Mouse (Mus musculus) lung, postnatal 10 days (tissue): ENCODE measurements around the gene Rbbp9.
"Not testable (repeated sequence)": the region's sequence is repeated elsewhere in the genome, so short reads cannot be mapped to it uniquely, and the experiment has no call there.

Experiments
- DNase-seq: peaks from one replicate; pipeline ENCODE4 v3.0.0; 2021

Gene Rbbp9

DNA sequence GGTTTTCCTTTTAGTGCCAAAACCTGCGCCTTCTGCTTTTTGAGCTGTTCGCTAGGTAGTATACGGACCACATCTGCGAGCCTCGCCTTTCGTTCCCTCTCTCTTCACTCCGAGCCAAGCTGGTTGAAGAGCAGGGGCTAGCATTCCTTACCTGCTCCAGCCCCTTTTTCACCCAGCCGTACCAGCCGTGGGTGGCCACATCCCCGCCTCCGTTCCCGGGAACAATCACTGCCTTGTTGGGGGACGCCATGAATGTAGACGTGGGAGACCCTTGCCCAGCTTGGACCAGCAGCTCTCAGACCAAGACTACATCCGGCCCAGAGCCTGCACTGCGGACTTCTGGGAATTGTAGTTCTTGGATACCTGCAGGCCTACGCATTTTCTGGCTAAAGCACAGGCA is at the start of gene Rbbp9:
TSS of gene Rbbp9 (minus strand) at position 341 of the 400 bp plus-strand sequence.
- DNase-seq: peak; percentile 61

DNA sequence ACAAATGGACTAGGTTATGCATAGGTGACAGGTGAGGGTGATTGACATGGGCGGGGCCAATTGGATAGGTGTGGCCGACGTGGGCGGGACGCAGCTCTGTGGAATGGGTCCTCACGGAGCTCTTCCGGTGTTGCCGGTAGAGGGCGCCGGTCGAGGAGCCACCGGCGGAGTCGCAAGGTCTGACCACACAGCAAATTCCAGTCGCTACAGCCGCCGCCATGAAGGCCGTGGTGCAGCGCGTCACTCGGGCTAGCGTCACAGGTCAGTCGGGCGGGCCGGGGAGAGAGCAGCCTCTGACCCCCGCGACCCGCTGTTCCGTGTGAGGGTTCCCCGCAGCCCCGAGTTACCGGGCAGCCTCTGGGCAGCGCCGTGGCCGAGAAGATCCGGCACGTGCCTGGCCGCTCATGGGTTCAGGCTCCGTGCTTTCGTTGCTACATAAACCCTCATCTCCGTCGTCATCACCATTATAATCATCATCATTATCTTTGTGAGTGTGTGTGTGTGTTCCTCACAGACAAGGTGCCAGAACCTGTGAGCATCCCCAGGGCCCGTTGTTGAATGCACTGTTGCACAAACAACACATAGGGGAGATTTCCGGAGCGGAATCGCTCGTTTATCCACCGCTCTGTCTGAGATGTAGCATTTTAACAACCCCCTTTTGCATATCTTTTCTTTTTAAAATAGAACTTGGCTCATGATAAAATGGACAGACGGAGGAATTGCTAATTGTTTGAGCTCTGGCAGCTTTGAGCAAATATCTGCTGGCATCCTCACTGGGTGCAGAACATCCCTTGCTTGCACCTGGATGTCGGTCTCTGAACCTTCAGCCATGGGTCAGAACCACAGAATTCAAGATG is 49.4 kb upstream of the Rbbp9 start, which contains the start of gene Dtd1:
TSS of gene Dtd1 (plus strand) at position 67 of the 857 bp plus-strand sequence.
- DNase-seq: peak; percentile 91

DNA sequence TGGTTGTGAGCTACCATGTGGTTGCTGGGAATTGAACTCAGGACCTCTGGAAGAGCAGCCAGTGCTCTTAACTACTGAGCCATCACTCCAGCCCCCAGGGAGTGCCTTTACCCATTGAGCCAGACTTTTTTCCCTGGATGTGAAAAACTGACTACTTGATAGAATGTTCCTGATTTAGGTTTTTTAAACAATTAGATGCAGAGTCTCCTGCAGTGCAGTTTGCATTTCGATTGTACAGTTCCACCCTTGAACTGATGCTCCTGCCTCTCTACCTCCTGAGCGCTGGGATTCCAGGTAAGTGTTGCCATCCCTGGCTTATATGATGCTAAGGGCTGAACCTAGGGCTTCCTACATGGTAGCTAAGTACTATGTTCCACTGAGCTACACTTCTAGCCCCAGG is 47.3 kb upstream of the Rbbp9 start:
- no peak for DNase-seq

DNA sequence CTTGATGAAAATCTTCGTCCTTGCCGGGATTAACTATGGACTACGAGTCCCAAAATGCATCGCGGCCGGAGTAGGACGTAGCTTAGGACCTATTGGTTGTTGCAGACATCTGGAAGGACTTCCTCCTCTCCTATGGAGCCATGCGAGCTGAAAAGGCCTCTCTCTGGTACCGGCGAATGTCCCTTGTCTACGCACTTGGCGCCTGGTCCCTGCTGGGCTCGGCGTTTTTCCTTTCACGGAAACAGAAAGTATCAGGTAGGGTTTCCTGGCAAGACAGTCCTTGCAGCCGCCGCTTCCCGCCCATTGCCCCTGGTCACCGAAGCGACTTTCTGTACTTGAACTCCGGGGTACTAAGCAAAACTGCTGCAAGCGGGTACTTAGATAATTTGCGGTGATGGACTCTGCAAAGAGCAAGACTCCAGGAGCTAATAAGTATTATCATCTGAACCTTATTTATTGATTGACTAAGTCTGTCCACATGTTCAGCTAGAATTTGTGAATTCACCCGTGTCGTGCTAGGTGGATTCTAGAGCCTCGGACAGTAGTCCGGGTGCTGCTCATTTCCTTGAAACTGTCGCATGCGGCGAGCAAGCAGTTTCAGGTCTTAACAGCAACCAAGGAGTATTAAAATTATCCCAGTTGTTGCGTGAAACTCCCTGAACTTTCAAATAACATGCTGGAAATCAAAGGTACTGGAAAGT is 43.4 kb upstream of the Rbbp9 start, which contains the start of gene Smim26:
TSS of gene Smim26 (plus strand) at position 104 of the 701 bp plus-strand sequence.
- DNase-seq: peak; percentile 83

DNA sequence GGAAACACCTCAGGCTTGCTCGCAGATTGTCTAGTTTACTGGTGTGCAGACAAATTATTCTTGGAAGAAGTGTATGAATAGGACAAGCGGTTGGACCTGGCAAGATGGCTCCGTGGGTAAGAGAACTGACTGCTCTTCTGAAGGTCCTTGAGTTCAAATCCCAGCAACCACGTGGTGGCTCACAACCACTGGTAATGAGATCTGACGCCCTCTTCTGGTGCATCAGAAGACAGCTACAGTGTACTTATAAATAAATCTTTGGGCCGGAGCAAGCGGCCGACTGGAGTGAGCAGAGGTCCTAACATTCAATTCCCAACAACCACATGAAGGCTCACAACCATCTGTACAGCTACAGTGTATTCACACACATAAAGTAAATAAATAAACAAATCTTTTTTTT is 42.4 kb upstream of the Rbbp9 start:
- not testable (repeated sequence) for DNase-seq

DNA sequence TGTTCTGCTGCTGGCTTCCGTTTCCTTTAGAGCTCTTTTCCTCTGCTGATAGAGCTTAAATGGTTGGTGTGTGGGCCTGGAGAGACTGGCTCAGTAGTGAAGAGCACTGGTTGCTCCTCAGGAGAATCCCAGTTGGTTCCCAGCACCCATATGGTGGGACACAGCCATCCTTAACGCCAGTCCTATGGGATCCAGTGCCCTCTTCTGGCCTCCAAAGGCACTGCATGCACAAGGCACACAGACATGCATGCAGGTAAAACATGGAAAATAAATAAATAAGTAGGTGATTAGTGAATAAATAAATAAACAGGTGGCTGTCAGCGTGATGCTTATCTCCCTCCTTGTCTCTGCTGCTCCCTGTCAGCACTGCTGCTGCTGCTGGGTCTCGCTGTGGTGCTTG is 38.1 kb upstream of the Rbbp9 start:
- DNase-seq: no peak

DNA sequence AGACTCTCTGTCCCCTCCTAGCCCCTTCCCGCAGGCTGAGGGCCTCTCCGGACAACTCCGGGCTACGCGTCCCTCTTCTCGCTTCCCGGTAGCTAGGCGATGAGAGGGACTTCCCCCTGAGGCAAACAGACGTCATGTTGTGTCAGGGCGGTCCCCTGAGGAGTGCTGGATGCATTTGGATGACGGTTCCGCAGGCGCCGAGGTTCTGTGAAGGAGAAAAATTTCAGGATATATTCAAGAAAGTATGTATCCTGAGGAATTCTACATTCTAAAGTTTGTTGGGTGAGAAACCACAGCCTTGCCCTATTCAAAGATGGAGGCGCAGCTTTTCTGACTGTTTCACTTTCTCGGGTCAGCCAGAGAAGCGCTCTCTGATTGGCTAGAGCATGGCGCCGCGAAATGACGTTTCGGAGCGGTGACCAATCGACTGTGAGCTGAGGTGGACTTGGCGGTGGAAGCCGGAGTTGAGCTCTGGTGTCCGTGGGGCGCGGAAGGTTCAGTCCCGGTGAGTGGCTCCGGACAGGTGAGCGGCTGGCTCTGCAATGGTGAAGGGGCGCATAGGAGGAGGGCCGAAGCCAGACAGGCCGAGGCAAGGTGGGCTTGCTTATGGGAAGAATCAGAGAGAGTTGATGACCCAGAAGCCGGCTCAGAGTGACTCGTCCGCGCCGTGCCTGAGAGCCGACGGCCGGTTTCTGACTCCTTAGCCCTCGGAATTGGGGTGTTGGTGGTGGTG is 5.3 kb upstream of the Rbbp9 start, which contains the start of gene Sec23b:
TSS of gene Sec23b (plus strand) at position 410 of the 733 bp plus-strand sequence.
- peak; percentile 98 for DNase-seq

DNA sequence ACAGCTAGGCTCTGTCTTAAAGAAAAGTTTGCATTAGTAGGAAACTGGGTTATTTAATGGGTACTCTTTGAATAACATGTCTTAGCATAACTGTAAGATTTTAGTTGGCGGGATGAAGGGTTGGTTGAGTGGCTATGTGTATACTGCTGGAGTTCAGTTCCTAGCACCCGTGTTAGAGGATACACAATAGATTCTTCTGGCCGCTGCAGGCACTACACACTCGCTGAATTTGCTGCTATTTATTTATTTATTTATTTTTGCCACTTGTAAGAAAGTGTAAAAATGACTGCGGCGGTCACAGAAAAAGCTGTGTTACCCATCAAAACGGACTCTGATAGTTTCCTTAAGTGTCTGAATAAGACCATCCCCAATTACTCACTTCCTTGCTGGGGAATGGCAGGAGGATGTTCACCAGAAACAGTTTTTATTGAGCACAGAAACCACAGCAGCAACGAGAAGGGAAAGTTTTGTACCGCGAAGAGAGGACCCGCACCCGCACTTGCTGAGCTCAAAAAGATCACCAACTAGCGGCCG is 4.7 kb upstream of the Rbbp9 start:
- no peak for DNase-seq

DNA sequence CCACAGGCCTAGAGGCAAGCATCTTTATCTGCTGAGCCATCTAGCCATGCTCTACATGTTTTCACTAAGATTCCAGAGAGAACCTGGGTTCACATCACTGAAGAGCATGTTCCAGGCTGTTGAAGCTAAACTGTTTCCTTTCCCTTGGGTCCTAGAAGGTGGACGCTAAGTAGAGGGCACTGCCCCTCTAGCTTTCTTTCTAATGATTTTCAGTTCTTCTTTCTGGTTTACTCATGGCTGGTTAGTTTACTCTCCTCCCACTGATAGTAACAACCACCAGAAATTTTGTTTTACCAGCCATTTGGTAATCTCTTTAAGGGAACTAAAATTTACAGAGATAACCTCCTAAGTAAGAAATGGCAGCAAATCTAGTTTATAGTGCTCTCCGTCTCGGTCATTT is 3.2 kb upstream of the Rbbp9 start:
- no peak for DNase-seq

DNA sequence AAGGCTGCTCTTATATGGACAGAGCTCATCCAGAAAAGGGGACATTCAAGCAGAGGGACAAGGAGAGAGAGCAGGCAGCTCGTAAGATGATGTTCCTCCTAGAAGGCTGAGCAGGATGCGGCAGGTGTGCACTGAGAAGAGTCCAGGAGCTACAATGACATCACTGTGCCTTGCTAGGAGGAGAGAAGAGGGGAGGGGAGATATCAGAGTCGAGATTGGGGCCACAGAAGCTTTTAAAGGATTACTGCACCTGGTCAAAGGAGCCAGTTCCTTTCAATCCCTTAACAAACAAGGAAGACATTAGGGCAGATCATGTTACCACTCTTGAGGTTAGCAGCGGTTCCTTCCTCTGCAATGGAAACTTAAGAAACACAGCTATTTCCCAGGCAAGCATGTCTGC is 3.1 kb downstream of the Rbbp9 start:
- DNase-seq: no peak

DNA sequence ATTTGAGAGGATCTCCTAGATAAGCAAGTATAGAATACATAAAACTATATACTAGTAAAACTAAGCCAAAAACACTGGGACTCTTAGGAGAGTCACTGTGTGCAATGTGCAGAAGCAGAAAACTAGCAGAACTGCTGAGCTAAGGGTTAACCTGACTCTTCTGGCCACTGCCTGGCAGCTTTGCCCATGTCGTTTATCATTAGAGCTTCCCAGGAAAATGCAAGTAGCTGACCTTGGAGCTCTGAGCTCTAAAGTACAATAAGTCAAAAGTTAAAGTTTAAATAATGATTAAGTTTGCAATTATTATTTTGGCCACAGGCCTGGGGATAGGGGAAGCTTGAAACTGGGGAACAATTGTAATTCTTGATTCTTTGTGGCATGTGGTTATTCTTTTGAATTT is 5.2 kb downstream of the Rbbp9 start:
- no peak for DNase-seq

DNA sequence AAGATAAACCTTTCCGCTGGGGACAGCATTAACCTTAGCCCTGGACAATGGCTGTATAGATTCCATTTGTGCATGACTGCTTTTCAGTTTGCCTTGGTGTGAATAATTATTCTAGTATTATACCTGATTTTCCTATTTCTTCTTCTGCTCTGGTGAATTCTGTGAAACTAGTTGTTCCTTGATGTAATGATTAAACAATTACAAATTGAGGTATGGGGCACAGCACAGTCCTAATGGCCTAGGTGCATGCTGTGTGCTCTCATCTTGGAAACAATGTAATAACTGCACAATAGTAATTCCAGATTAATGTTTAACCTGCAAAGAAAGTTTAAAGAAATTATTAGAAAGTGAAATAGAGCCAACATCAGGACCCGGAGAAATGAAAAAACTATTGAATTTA is 5.6 kb downstream of the Rbbp9 start:
- no peak for DNase-seq

DNA sequence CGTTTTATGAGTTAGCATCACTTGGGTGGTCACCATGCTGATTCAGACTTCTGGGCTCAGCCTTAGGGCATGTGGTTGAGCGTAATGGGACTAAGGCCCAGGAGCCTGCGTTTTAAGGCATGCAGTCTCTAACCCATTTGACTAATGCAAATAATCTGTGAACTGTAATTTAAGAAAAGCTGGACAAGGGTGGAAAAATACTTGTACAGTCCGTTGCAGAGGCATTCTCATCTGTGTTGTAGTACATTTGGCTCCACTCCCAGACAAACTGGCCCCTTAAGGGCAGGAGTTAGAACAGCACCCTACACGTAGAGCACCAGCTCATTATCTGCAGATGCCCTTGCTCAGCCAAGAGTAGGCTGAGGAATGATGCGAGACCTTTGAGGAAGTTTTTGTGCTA is 6.0 kb downstream of the Rbbp9 start:
- peak; percentile 4 for DNase-seq

DNA sequence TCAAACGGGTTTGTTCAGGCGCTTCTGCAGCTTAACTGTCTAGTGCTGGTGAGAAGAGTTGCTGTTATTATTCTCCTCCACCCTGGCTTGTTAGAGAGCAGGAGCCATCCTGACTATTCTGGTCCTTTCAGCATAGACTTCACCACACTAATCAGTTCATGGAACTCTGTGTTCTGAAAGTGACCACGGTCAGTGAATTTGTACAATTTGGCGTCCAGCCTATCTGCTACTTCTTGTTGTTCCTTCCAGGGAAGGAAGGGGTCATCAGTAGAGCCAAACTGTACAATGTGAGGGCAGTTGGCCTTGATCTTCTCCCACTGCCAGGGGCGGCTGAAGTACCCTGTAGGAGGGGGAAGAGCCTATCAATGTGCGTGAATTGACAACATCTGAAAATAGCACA is 7.0 kb downstream of the Rbbp9 start:
- no peak for DNase-seq

DNA sequence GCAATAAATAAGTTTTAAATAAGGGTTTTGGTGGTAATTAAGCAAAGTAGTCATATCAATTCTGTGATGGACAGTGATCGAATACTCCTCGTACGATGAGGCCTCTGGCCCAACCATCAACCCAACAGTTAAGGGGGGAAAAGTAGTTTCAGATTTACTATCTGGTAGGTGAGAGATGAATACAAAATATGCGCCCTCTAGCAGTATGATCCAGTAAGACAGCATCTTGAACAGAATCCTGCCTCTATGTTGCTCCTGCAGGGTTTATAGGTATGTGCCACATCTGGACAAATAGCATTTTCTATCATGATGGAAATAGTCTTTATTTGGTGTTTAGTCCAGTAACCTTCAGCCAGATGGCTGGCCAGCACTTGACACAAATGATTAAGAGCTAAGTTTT is 9.4 kb downstream of the Rbbp9 start:
- DNase-seq: no peak

DNA sequence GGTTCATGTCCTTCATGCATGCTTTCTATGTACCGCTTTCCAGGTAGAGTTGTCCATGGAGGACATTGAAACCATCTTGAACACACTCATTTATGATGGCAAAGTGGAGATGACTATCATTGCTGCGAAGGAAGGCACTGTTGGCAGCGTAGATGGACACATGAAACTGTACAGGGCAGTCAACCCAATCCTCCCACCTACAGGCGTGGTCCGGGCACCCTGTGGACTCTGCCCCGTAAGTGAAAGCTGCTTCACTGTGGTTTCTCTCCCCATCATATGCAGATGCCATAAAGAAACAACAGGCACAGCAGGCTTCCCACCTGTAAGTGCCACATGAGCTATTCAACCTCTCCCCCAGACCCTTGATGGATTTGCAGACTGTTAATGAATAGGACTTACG is 13.5 kb downstream of the Rbbp9 start:
- no peak for DNase-seq

DNA sequence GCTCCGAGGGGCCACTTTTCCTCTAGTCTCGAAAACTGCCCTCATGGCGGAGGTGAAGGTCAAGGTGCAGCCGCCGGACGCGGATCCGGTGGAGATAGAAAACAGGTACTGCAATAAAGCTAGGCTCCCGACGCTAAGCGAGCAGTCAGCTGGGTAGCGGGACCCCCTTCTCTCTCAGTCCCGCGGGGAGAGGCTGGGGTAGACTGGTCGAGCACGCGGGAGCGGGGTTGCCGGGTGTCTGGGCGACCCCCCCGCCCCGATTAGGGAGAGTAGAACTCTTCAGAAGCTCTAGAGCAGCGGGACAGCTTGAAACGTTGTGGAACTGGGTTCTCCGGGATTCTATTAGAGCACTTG is 22.9 kb downstream of the Rbbp9 start:
- no peak for DNase-seq

DNA sequence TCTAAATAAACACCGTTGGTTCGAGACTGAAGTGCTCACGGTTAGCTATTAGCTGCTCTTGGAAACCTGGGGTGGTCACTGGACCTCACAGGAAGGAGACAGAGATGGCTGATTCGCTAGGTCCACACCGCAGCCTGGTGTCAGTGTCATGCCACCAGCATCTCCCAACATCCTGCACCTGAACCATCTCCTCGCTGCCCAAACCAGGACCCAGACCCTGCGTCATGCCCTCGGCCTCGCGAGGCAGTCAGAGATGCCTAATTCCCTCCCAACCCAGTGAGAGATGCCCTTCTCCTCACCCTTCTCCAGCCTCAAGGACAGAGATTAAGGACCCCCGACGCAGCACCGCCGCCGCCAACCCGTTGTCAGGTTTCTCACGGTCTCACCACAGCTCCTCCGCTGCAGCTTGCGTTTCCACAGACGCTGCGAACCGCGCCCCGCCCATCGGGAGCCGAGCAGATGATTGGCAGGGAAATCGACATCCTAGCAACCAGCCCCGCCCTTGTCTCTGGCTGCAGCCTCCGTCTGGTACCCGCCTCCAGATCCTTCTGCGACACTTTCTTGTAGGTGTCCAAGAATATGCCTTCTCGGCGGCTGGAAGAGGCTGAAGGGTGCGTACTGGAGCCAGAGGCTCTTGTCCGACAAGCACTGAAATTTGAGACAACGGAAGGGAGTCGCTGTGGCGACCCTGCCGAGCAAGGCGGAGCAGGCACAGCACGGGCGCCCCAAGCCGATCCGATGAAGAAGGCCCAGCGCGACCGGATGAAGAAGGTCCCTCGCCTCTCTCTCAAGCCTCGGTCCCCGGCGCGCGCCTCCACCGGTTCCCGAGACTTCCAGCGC is 23.5 kb downstream of the Rbbp9 start, which contains the start of the genes Dzank1 and Polr3f:
TSS of gene Dzank1 (minus strand) at position 434 of the 840 bp plus-strand sequence.
TSS of gene Polr3f (plus strand) at position 738 of the 840 bp plus-strand sequence.
- peak; percentile 98 for DNase-seq

DNA sequence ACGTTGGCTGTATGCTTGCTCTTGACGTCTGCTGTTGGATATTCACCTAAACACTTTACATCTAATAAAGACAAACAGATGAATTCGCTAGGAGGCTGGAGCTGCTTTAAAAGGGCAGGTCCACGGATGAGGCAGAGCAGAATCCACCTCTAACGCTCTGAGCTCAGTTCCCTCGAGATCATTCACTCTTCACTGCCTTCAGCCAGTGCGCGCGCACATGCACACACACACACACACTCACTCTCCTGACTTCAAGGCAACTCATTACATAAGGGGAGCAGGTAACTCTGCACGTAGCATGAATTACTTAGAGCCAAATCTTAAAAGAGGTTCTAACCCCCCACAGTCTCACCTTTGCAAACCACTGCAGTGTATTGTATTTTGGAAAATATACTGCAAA is 24.8 kb downstream of the Rbbp9 start:
- no peak for DNase-seq

DNA sequence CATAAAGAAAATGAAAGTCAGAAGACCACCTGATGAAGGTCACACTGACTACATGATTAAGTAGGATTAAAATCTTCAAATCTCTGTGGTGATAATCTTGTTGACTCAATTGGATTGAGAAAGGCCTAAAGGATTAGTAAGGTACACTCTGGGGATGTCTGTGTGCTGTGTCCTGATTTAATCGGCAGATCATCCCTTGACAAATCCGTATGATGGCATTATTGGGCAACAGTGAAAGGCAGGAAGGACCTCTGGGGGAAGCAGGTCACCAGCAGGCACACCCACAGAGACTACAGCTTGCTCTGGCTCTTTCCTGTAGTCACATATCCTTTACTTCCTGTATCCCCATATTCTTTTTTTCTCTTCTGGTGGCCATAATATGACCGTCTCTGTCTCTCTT is 30.9 kb downstream of the Rbbp9 start:
- no peak for DNase-seq

DNA sequence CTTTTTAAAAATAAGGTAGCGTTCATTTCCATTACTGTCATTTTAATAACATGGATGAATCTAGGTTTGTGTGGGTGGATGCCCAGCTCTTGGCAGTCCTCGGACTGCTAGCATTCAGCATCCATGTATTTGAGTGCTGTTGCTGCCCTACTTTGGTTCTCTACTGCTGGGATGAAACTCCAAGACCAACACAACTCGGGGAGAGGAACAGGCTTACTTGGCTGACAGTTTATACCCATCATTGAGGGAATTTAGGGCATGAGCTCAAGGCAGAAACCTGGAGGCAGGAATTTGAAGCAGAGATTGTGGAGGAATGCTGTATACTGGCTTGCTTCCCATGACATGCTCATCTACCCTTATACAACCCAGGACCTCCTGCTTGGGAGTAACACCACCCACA is 36.0 kb downstream of the Rbbp9 start:
- no peak for DNase-seq

DNA sequence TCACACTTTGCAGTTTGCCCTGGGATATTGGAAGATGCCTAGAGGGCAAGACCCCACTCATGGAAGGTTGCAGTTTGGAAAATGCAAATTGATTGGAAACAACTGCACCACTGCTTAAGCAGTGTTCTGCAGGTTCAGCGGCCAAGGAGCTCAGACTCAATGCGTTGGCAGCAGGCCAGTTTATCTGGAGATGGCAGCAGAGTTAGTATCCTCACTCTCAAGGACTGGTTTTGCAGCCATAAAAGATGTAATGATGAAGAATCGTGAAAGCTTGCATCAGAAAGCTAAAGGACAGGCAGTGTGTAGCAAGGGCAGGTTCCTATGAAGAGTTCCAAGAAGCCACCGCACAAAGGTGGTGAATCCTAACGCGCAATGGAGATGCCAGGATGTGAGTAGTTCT is 48.5 kb downstream of the Rbbp9 start:
- DNase-seq: no peak
